Mouse (Mus musculus) kidney, adult 2 months (tissue): ENCODE measurements at regions not wholly inside any gene's neighbourhood (a gene's known extent, or its start where the extent isn't known, plus 50 kb on each side); places are given as distances from the start of the nearest gene placed in this dataset.

Source experiments
- CTCF ChIP-seq: fragments of 200-500 bp; conservative IDR thresholded peaks from 2 replicates; pipeline ENCODE4 v1.5.1; 2011; ENCODE audit warnings: low read depth, mild to moderate bottlenecking, control low read depth, low read length, moderate library complexity, mixed read lengths; ENCODE audit not compliant: insufficient read depth, insufficient read length
- POLR2A ChIP-seq: fragments of 200-500 bp; IDR thresholded peaks from one replicate; pipeline ENCODE4 v1.6.1; 2011; ENCODE audit warnings: low read depth, low read length, control low read depth

- no peak for TF ChIP-seq CTCF
- TF ChIP-seq POLR2A: no peak
Measured at GRCm38 (mm10) chr14:40653558-40653957, 239.5 kb downstream of the Sh2d4b start.
